Mouse (Mus musculus): Measurements from ENCODE around the gene Clec4f.

DNA sequence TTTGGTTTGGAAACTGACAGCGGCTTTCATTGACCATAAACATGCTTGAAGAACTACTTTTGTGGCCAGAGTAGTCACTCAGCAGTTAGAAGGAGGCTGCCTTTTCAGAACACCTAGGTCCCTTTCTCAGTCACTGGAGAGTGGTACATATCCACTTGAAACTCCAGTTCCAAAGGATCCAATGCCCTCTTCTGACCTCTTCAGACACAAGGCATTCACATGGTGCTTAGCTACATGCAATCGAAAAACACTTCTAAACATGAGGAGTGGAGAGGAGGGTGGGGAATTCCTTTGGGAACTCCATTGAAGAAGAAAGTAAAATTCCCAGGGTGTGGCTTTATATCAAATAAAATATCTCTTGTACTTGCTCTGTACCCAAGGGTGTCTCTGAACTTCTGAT is 61.0 kb downstream of the Clec4f start:
- TF ChIP-seq POLR2A (IDR thresholded peaks at IDR 0.05; ENCODE audit: low read depth, low read length) (no peak), CTCF (conservative IDR thresholded peaks at IDR 0.05; ENCODE audit: insufficient read depth, insufficient read length, low read depth, low read length) (no peak)

All from kidney, adult 2 months (tissue).